Mouse (Mus musculus) 3134 (cell line): ENCODE measurements around the gene Fos.

Experiments used
- DNase-seq: peaks from one replicate; pipeline ENCODE4 v3.0.0-alpha.2; 2011; ENCODE audit warnings: low spot score; ENCODE audit not compliant: insufficient read length; ENCODE audit errors: extremely low read depth

The Fos gene

DNA sequence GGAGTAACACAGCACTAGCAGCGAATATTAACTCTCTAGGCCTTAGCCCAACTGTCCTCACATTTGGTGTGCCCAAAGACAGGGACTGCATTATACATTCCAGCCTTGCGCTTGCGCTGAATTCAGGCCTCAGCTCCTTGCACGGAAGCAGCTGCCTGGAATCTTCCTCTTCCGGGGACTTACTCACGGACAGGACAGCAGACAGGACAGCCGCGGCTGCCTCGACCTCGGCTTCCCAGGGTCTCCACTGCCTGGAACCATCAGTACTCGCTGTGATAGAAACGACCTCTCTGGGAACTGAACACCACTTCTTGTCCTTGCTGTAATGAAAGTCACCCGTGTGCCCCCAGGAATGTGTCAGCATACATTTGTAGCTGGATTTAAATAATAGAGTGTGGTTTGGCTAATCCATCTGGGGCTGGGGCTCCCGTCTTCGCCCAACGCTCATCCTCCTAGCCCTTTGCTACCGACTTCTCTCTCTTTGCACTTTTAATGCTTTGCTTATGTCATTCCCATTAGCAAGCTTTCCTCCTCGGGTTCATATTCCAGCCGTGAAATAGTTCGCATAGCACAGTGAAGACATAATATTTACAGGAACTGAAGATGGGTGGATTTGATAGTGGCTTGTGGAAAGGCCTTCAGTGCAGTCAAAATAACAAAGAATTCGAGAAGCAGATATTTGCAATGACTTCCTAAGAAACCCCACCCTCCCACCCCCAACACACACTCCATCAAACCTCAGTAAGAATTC, 11.6 kb upstream of the Fos start:
- DNase-seq: no peak

DNA sequence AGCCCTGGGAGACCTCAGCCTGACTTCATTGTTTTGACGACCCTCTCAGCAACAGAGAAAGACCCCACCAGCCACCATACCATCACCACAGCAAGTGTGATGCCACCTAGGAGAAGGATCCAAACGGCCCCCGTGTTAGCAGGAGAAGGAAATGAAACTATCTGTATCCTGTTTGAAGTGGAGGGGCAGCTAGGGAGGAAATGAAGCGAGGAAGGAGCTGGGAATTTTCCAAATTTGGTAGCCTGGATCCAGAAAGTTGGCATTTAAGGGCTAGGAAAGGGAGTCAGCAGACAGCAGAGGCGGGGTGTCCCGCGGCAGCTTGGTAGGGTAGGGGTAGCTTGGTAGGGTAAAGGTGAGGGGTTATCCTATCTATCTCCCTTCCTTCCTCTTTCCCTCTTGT, 10.9 kb upstream of the Fos start:
- DNase-seq: no peak

DNA sequence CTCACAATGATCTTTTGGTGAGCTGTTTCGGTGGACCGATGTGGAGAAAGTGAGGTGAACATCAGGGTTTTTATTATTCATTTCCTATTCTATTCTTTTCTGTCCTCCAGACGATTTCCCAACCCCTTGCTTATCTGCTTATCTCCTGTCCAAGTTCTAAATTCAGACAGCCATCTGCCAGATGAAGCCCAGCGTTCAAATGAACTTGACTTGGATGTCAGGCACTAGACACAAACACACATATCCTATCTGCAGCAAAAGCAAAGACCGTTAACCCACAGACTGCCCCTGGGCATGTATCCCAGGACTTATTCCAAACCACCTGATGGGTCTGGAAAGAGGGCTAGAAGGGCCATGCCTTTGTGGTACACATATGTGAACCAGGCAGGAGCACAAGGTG, 9.3 kb upstream of the Fos start:
- no peak for DNase-seq

DNA sequence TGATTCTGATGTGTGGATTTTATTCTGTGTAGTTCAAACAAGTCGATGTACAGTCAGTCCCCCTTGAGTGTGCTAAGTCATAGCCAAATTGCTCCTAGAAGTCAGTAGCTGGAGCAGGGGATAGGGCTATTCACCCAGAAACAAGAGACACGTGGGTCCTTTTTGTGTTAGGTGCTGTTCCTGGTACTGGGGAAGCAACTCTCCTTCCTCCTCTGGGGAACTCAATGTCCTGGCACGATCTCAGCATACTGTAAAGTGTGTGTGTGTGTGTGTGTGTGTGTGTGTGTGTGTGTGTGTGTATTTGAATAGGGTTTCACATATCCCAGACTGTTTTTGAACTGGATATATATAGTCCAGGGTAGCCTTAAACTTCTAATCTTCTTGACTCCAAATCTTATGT, 8.8 kb upstream of the Fos start:
- no peak for DNase-seq

DNA sequence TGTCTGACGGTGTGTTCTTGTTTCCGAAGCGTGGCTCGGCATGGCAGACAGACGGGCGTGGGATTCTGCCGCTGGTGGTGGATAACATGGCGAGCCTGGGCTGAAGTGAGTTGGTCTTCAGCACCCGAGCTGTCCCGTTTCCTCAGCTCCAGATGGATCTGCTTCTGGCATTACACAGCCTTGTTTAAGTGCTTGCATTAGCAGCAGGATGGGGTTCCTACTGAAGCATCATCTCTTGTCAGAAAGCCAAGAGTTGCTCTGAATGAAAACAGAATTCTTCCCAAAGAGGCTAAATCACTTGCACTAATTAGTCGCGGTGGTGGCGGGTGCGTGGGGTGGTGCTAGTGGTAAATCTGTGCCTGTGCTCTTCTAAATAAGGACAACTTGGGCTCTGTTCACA, 5.8 kb upstream of the Fos start:
- DNase-seq: no peak

DNA sequence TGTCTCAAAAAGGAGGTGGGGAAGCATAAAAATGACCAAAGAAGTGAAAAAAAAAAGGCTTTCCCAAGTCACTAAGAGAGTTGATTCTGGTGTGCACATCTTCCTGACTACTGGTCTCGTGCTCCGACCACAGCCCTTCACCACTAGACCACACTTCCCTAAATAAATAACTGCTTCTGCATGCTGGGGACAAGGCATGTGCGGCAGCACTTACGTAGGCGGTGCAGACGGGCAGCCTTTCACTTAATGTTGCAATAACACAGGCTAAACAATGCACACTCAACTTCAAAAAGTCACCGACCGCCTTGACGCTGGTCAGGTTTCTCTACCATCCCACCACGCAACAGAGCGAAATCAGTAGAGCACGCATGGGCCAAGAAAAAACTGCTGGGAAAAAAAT, 5.0 kb upstream of the Fos start:
- no peak for DNase-seq

DNA sequence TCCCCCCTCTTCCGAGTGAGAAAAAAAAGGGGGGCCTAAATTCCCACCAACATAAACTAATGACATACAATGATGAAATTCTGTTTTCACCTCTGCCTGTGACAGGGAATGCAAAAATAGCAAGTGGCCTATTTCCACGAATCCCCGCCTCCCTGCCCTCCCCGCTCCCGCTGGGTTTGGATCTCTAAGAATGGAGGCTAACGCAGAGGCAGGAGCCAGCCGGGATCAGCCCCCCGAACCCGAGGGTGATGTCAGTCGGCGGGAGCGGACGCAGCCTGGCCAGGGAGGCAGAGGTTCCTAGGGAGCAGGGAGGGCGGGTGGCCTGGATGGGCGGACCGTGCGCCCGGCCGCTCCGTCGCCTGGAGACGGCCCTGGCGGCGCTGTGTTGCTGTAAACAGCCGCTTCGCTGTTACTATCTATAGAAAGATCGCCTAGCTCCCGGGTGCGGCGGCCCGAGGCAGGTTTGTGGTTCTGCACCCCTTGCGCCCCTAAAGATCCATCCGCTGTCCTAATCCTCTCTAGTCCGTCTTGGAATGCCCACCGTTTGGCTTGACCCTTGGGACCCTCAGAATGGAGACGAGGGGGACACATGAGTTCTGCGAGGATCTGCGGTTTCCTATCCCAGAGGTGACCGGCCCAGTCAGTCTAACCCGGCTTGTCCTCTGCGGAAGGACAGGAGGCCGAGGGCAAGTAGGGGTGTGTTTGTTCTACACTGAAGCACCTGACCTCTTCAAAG, 1.6 kb upstream of the Fos start:
- DNase-seq: peak; percentile 90

DNA sequence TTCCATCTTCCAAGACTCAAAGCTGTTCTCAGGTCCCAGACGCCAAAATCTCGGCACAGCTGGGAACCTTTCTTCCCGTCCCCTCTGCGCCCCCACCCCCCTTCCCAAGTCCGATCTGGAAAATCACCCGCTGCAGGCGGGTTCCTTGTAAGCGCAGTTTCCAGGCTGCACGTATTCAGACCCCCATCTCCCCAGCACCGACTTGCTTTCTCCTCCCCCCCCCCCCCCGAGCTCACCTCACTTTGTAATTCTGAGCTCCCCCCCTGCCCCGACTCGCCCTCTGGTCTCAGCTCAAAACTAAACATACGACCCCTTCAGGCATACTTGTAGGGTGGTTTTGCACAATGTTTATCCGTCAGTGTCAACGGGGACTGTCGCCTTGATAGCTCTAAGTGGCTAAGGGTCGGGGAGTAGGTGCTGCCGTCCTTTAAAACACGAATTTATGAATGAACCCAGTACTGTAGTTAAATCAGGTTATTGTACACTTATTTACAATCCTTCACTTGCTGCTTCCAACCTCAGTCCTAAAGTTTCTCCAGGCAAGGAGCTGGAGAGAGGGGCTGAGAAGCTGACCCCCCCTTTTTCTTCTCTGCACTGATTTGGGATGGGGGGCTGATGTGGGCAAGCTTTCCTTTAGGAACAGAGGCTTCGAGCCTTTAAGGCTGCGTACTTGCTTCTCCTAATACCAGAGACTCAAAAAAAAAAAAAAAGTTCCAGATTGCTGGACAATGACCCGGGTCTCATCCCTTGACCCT, 857 bp upstream of the Fos start:
- DNase-seq: no peak

DNA sequence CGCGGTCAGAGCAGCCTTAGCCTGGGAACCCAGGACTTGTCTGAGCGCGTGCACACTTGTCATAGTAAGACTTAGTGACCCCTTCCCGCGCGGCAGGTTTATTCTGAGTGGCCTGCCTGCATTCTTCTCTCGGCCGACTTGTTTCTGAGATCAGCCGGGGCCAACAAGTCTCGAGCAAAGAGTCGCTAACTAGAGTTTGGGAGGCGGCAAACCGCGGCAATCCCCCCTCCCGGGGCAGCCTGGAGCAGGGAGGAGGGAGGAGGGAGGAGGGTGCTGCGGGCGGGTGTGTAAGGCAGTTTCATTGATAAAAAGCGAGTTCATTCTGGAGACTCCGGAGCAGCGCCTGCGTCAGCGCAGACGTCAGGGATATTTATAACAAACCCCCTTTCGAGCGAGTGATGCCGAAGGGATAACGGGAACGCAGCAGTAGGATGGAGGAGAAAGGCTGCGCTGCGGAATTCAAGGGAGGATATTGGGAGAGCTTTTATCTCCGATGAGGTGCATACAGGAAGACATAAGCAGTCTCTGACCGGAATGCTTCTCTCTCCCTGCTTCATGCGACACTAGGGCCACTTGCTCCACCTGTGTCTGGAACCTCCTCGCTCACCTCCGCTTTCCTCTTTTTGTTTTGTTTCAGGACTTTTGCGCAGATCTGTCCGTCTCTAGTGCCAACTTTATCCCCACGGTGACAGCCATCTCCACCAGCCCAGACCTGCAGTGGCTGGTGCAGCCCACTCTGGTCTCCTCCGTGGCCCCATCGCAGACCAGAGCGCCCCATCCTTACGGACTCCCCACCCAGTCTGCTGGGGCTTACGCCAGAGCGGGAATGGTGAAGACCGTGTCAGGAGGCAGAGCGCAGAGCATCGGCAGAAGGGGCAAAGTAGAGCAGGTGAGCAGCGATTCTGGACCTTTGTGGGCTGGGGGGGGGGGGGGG, 875 bp downstream of the Fos start:
- DNase-seq: no peak

DNA sequence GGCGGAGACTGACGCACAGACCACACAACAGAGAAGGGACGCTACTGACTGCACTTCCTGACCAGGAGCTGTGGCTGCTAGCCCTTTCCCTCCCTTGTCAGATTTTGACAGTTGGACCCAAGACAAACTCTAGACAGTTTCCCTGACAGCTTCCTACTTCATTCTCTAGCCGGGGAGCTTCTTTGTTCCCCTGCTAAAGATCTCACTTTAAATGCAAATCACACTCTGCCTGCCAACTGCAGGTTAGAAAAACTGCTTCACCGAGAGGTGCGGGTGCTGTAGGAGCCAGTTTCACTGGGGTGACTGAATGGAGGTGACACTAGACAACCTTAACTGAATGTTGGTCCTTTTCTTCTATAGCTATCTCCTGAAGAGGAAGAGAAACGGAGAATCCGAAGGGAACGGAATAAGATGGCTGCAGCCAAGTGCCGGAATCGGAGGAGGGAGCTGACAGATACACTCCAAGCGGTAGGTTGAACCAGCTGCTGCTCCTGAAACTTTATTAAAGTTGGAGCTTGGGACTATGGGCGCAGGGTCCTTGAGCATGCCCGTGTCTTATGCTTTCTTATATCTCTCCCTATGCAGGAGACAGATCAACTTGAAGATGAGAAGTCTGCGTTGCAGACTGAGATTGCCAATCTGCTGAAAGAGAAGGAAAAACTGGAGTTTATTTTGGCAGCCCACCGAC, 1.7 kb downstream of the Fos start:
- no peak for DNase-seq

DNA sequence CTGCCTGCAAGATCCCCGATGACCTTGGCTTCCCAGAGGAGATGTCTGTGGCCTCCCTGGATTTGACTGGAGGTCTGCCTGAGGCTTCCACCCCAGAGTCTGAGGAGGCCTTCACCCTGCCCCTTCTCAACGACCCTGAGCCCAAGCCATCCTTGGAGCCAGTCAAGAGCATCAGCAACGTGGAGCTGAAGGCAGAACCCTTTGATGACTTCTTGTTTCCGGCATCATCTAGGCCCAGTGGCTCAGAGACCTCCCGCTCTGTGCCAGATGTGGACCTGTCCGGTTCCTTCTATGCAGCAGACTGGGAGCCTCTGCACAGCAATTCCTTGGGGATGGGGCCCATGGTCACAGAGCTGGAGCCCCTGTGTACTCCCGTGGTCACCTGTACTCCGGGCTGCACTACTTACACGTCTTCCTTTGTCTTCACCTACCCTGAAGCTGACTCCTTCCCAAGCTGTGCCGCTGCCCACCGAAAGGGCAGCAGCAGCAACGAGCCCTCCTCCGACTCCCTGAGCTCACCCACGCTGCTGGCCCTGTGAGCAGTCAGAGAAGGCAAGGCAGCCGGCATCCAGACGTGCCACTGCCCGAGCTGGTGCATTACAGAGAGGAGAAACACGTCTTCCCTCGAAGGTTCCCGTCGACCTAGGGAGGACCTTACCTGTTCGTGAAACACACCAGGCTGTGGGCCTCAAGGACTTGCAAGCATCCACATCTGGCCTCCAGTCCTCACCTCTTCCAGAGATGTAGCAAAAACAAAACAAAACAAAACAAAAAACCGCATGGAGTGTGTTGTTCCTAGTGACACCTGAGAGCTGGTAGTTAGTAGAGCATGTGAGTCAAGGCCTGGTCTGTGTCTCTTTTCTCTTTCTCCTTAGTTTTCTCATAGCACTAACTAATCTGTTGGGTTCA, 2.5 kb downstream of the Fos start:
- no peak for DNase-seq

DNA sequence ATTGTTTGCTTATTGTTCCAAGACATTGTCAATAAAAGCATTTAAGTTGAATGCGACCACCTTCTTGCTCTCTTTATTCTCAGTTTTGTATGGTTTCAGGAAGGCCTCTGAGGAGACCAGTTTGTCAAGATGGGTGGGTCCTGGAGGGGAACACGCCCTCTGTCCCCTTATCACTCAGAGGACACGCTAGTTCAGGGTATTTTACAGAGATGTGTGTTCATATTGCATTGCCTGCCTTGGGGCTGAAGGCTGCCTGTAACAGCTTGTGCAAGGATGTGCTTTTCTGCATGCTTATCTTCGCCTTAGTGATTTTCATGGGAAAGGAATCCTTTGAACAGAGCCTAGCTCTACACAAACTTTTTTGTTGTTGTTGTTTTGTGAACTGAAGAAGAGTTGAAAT, 3.5 kb downstream of the Fos start:
- DNase-seq: no peak

DNA sequence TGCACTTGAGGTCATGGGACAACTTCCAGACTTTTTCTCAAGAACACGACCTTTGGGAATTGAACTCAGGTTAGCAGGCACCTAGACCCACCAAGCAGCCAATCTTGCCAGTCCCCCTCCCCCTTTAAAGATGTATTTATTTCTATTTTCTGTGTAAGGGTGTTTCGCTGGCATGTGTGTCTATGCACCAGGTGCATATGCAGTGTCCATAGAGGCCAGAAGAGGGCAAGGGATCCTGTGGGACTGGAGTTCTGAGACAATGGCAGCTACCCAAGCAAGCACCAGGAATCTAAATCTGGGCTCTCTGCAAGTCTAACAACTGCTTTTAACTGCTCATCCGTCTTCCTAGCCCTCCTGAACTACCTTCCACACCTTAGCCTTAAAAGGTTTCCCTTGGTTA, 4.1 kb downstream of the Fos start:
- no peak for DNase-seq

DNA sequence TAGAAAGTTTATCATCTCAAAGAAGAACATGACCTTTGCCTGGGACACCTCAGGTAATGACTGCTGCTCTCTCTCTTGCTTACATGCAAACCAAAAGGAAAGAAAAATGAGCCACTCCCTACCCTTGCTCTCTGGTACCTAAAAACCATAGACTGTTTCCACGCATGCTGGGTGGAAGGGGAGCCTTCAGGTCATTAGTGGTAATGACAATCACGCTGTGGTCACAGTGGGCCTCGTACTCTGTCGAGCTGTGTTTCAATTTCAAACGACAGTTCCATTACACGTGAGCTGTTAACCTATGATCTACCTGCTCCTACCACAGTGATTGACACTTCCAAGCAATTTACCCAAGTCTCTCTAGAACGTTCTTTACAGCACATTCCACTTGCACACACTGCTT, 5.0 kb downstream of the Fos start:
- DNase-seq: no peak

DNA sequence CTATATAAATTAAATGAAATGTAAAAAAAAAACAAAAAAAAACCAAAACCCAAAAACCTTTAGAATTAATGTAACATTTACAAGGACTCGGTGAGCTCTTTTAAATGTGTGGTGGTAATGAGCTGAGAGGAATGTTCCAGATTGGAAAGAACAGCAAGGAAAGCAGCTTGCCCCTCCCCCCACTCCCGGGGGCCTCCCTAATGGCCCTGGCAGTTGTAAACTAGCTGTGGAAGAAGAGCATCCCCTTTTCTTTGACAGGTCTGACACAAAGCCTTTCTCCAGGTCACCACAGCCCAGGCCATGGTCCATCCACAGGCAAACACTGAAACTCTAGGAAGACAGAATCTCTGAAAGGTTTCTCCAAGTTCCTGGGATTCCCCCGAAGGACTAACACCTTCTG, 5.5 kb downstream of the Fos start:
- DNase-seq: no peak

DNA sequence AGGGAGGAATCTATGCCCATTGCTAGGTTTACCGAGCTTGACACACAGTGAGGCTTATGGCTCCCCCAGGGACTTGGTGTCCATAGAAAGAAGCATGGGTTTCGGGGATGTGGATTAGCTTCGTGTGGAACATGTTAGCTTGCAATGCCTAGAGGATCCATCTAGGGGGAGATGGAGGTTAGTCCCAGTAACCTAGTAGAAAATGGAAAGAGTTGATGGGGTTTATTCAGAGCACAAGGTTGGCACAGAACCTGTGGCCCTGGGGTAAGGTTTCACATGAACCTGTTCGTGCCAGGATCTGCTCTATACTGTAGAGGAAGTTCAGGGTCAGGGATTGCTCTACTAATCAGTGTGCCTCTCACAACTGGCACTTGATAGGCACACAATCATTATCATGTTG, 9.5 kb downstream of the Fos start:
- DNase-seq: no peak

DNA sequence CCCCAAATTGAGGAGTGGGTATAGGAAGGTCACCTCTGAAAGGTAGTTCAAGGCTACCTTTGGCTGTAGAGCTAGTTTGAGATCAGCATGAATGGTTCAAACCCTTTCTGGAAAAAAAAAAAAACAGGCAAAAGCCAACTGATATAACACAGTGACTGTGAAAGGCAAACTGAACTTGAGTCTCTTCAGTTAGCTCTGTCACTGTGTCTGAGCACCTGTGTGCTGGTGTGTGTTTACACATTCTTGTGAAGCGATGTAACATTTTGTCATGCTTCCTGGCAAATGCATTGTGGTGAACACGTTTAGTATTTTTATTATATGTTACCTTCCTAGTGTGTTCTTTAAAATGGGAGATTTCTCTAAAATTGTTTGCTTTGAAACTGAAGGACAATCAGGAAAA, 11.0 kb downstream of the Fos start:
- no peak for DNase-seq

DNA sequence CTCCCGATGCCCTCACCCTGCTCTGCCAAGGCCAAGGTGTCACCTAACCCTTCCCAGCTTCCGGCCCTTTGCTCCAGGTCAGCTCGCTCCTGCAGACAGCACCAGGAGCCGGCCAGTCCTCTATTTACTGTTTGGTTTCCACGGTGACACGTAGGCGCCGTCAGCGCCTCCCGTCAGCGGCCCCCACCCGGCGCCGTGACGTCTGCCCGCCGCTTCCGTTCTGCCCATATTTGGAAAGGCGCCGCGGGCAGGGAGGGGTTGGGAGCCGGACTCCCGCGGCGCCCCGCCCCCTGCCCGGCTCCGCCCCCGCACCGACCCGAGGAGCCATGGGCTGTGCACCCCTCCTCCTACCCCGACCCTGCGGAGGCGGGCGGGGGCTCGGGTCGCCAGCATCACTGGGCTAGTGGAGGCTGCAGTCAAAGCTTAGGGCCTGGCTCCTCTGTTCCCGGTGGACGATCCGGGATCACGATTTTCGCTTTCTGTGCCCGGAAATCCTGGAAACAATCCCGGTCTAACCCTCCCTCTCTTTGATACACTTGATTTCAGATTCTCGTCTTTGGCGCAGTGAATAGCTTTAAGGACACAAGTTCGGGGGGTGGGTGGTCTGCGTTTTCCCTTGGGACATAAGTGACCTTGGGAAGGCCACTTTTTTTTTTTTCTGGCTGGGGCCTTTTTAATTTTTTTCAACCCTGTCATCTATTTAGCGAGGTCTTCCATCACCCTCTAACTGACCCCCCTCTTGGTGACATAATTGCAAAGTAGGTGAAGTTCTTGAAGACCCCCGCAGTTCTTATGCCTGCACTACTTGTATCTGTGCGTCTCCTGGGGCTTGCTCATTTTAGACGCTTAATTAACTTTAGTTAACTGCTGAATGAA, 12.4 kb downstream of the Fos start:
- DNase-seq: peak; percentile 90
